Mouse (Mus musculus) kidney, adult 18-20 months (tissue): Measurements from ENCODE around the gene Ccdc116.

ENCODE experiments used
- DNase-seq: peaks from one replicate; pipeline ENCODE4 v3.0.0; 2021

Ccdc116 gene

GRCm38 (mm10) chr16:17124871-17125520, 22.0 kb downstream of the Ccdc116 start, which contains the start of gene 2610318N02Rik:
Gene 2610318N02Rik (minus strand): TSS chr16:17125167.
- DNase-seq, result peak; percentile 73

GRCm38 (mm10) chr16:17124119-17124870, 22.7 kb downstream of the Ccdc116 start:
- DNase-seq, result no peak

DNA sequence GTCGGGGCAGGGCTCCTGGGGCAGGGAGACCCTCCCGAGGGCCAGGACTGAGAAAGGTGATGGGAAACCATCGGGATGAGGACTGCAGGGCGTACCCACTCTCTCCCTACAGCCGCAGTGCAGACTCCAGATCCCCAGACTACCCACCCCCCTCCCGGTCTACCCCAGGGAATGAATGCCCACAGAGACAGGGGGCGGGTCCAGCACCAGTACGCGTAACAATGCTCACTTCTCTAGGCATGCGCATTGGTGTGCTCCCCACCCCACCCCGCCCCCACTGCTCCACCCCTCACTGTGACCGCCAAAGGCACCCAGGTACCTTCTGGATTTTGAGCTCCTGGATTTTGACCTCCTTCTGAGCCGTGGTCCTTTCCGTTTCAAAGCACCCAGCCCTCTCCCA, 25.5 kb downstream of the Ccdc116 start:
- DNase-seq, result no peak

DNA sequence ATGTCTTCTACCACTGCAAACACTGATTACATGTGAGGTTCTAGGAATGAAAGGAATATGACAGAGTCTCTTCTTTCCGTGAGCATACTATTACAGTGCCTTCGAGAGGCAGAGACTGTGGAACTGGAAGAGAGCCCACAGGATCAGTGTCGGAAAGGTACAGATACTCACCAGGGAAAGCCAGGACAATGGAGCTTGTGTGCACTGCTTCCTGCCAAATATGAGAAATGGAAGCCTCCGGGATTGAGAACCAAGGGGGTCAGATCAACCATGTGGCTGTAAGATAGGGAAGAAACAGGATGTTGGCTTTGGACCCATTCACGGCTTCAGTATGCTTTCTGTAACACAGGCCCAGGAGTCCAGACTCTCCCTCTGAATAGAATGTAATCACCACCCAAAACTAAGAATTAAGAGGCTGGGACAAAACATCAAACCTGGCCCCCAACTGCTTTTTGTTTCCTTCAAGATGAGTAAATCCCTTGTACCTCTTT, 29.7 kb downstream of the Ccdc116 start:
- no peak for DNase-seq

DNA sequence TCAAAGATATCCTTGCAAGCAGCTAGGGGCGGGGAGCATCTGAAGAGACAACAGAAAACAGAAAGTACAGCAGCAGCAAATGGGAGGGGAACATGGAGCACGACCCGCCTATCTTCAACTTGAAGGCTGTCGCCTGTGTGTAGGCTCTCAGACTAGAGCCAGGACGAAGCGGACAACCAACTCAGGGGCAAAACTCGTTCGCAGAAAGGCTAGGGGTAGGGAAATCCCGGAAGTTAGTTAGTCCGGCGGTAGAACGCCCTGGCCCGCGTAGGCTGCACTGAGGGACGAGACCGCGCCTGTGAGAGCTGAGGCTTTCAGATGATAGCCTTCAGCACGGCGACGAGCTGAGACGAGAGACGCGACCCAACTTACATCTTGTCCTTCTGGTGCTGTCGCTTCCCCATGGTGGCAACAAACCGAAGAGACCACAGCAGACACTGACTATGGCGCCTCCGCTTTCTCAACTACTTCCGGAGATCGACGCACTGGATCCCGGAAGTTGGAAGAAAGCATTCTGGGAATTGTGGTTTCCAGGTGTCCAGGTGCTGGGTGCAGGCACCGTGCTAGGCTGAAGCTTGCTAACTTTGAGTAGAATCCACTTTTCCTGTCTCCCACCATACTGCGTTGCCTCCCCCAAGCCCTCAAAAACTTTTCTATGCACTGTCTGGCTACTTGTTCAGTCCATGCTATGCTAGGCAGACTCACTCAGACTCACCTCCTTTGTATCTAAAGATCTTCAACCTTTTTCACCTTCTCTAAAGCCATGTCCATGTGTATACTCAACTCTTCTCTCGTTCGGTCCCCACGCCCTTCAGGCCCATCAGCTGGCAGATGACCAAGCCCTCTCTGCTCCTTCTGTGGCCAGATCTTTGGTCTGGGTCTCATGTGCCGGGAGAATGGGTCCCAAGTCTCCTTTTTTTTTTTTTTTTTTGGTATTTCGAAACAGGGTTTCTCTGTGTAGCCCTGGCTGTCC, 36.0 kb downstream of the Ccdc116 start, which contains the start of gene Ppil2:
TSS of gene Ppil2 (minus strand) at position 487 of the 973 bp plus-strand sequence.
- DNase-seq, result peak; percentile 75

DNA sequence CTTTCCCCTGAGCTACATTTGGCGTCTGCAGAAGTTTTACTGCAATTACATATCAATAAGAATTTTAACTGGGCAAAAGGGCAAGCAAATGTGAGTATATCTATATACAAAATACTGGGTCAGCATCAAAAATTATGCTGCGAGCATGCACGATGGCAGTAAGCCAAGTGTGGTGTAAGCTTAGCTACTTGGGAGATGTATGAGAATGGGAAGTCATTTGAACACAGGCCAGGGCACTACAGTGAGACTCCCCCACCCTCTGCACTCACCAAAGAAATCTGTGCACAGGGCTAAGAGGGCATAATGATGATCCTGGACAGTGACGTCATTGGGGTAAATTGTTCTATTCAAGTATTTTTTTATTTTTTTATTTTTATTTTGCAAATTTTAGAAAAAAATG, 42.4 kb downstream of the Ccdc116 start:
- DNase-seq, result no peak

DNA sequence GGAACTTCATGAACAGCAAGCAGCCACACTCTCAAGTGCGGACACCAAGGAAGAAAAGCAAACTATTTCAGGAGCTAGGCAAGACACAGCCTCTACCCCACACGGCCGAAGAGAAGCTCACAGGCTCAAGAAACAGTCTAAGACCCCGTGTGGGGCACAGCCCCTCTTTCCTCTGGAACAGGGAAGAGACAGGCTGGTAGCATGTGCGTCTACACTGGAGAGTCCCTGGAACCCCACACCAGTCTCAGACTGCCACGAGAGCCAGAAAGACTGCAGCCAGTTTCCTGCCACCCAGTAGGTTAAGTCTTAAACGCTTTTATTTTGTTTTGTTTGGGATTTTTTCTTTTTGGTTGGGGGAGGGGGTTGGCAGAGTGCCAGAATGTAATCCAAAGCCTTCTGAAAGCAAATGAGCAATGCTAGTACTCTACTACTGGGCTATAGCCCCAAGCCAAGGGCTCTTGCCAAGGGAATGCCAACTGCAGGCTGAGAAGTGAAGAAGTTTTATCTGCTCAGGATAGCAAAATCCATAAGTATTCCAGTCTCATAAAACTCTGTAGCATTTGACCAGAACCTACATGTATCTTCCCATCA, 44.3 kb downstream of the Ccdc116 start:
- no peak for DNase-seq

- no peak for DNase-seq
Measured at GRCm38 (mm10) chr16:17096938-17097337, 50.1 kb downstream of the Ccdc116 start.
